Mouse (Mus musculus) cerebellum, postnatal 10 days (tissue): Measurements from ENCODE around the gene Abcc3.
A peak's percentile ranks its signal among the peaks of the same experiment; 100 is the strongest.

Experiments
- DNase-seq, 2 experiments: peaks; one replicate each; pipeline ENCODE4 v3.0.0; 2021; ENCODE audit warnings: mixed read lengths in 2 of 2

Gene Abcc3

DNA sequence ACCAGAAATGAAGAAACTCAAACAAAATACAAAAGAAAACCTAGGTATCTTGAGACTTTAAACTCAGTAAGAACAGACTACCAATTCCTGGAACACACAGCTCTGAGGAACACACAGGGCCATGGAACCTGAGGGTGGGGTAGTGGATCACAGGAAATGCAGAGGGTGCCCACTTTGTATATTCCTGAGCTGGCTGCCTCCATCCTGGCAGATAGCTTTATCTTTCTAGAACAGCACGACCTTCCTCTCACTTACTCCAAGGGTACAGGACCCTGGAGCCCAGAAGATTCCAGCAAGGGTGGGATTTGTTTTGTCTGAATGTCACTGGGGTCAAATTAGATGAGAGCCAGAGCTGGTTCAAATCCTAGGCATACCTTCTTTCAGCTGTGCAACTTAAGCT lies 42.5 kb downstream of the Abcc3 start:
- no peak for DNase-seq

DNA sequence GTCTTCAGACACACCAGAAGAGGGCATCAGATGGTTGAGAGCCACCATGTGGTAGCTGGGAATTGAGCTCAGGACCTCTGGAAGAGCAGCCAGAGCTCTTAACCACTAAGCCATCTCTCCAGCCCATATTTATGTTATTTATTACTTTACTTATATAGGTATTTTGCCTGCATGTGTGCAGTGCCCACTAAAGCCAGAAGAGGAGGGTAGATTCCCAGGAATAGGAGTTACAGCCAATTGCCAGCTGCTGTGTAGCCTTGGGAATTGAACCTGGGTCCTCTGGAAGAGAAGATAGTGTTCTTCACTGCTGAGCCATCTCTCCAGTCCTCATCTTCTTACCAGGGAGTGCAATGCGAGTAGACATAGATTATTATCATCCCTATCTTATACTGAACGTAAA lies 43.0 kb downstream of the Abcc3 start:
- DNase-seq: no peak

DNA sequence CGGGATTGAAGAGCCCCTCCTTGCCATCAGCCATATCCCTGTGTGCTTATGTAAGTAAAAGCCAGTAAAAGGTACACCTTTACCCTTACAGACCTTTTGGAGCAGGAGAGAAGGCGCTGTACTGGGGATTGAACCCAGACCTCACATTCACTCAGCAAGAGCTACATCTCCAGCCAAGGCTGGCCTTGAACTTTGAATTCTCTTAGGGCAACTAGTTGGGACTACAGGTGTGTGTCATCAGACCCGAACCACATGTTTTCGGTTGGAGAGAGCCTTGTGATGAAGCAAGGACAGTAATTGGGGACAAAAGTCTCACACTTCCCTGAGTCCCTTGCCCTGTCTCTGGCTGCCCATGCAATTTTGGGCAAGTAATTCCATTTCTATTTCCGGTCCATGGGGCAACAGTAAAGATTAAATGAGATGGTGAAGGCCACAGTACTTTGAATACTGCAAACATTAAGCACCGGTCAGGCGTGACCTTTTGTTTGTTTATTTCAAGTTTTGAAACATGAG lies 45.7 kb downstream of the Abcc3 start:
- no peak for DNase-seq

DNA sequence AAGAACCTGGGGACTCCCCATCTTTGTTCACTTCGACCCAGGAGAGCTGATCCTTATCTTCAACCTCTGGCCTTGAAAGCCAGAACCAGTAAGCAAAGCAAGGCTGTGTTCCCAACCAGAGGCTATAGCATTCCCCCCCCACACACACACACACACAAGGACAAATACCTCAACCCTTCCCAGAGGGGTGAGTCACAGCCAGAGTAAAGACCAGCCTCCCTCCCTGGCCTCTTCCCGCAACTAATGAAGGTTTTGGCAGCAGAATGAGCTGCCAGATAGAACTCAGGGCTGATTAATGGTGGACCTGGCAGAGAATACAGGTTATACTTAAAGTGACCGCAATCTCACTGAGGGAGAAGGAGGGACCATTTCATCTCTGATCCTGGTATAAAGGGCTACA lies 46.2 kb downstream of the Abcc3 start:
- DNase-seq: no peak

DNA sequence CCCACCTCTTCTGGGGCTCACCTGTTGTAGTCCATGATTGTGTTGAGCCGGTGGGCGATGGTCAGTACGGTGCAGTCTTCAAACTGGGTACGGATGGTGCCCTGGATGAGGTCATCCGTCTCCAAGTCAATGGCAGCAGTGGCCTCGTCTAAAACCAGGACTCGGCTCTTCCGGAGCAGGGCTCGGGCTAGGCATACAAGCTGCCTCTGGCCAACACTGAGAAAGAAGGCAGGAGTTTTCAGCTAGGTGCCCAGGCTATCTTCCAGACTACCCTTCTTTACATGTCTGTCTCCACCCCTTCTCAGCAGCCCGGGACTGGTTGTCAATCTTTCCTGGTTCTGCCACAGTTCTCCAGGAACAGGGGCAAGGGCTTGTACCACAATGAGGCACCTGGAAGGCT lies 46.9 kb downstream of the Abcc3 start:
- no peak for DNase-seq

DNA sequence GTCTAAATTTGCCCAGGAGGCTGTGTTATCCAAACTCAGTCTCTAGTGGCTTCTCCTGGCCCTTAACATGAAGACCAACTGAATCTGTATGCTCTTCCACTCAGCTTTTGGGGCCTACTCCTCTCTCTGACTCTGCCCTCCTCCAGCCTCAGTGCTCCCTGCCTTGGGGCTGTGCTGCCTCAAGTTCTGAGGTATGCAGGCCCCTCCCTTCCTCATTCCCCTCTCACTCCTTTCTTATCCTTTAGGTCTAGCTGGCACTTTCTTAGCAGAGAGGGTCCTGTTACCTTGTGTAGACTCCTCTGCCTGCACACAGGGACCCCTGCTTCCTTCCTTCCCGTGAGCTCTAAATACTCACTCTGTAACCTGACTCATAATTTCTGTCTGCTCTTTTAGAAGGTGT lies 48.3 kb downstream of the Abcc3 start:
- DNase-seq: no peak

DNA sequence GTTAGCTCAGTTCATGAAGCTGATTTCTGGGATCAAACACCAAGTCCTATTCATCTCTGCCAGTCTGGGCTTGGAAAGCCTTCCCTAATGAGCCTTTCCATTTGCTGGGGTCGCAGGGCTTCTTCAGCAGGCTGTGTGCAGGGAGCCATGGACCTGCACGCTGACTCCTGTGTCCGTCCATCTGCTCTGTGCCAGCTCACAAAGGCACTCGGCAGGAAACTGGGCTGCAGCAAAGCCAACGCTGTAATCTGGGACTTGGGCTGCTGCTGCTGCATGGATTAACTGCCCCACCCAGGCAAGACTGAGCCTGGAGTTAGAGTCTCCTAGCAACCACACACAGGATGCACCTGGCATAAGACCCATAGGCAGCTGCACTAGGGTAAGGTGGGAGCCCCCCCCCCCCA lies 48.8 kb downstream of the Abcc3 start:
- peak; percentile 58 to 73 for DNase-seq

DNA sequence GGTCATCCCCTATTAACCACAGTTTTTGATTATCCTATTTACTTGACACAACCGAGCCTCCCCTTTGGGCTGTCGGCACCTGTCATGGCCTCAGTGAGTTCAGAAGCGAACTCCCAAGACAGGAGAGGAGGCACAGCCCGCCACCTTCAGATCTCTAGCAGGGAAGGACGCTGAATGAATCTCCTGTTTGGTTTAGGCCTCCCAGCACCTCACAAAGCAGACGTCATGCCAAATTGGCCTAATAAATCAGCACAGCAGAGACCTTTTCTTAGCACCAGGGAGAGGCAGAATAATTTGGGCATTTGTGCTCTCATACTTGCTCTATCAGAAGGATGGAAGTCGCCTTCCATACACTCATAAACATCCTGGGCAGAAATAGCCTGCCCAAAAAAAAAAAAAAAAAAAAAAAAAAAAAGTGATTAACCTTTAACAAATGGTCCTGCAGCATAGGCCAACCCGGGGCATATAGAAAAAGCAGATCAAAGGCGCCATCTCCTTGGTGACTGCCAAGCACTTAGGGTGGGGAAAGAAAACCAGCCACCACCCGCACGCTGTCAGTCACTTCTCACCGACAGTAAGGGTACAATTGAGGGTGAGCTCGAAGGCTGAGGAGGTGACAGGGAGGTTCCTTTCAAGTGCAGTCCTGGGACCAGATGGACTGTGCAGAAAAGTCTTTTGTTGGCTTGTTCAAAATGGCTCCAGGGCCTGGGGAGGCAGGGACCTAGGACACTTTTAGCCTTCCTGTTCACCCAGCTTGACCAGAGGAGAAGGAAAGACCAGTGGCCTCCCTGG lies 50.5 kb downstream of the Abcc3 start:
- peak in 1 of 2 experiments; percentile 31 for DNase-seq

DNA sequence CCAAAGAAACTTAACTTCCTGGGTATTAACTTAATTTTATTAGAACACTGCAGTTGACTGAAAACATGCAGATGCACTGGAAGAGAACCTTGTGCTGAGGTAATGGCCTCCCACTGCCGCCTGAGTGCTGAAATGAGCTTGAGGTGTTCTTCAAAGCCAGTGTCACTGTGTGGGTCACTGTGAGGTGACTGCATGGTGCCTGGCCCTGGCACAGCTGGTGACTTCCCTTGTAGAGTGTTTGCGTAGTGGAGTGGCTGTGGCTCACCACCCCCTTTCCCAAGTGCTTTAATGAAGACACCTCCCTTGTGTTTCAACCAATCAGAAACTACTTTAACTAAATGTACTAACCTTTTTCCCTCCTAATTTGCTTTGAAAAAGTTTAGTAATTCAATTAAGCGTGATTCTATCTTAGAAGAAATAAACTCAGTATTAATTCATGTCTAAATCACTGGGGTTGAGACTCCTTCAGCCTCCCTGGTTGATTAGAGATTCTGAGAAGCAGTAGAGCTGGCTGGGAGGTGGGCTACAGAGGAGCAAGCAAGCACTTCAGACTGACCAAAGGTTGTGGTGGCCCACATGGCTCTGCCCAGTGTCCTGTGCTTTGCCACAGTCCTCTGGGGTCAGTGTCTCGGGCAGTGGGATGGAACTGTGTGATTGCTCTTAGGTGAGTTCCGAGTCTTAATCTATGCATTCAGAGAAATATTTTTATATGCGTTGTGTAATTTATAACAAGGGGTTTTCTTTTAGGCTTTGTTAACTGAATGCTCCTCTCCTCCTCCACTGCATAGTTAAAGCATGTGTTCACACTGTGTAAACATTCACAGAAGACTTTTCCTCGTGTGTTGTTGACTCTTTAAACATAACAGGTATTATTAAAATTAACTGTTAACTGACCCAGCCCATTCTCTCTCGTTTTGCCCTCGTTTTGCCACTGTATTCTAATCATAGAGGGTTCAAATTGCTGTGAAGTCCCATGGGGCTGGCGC lies 51.6 kb downstream of the Abcc3 start:
- no peak for DNase-seq

DNA sequence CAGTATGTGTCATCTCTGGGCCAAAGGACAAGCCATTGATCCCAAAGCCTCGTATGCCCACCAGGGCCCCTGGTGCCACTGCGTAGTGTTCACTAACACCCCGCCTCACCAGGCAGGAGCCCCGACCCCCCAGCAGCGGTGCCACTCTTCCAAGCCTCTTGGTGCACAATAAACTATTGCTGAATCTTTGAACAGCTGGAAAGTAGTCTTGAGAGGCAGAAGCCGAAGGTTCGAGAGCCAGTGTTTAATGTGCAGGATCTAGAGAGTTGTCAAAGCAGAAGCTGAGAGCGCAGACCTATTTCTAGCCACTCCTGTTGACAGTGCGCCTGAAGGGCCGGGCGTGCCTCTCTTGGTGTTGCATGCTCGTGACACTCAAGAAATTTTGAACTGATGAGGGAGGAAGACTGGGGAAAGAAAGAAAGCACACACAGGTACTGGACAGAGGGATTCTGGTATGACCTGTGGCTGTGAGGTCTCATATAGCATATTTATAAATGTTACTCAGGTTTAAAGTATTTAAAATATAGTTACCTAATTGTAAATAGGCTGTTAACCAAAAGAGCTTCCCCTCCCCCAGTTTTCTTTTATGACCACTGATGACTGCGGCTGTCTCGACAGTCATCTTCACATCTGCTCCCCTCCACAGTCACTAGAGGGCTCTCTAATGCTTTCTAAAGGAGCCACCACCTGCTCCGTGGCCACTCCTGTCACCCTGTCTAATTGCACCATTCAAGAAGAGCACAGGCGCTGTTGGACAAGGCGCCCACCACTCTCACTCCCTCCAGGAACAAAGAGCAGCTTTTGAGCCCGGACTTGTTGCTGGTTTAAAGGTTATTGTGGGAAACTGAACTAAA lies 52.8 kb downstream of the Abcc3 start:
- DNase-seq: peak; percentile 84

DNA sequence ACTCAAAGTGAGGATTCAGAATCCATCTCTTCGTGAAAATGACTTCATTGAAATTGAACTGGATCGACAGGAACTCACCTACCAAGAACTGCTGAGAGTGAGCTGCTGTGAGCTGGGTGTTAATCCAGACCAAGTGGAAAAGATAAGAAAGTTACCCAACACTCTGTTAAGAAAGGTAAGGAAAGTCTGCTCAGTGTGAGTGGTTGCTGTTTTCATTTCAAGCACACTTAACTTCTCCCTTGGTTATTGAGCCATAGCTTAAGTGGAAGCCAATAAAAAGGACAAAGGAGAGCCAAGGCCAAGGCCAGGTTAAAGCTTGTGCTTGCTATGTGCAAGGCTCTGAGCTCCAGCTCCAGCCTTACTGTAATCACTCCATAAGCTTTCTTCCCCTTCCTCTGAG lies 54.5 kb downstream of the Abcc3 start:
- DNase-seq: no peak

DNA sequence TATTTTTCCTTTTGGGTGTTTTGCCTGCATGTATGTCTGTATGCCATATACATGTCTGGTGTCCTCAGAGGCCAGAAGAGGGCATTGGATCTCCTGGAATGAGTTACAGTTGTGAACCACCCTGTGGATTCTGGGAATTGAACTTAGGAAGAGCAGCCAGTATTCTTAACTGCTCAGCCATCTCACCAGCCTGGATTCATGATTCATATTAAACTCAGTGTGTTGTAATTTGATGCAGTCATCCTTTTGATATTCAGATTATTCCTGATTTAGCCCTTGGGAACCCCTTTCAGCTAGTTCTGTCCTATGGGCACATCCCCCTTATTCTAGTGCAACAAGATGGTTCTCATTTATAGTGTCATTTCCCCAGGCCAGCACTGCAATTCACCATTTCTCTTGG lies 56.2 kb downstream of the Abcc3 start:
- DNase-seq: no peak

DNA sequence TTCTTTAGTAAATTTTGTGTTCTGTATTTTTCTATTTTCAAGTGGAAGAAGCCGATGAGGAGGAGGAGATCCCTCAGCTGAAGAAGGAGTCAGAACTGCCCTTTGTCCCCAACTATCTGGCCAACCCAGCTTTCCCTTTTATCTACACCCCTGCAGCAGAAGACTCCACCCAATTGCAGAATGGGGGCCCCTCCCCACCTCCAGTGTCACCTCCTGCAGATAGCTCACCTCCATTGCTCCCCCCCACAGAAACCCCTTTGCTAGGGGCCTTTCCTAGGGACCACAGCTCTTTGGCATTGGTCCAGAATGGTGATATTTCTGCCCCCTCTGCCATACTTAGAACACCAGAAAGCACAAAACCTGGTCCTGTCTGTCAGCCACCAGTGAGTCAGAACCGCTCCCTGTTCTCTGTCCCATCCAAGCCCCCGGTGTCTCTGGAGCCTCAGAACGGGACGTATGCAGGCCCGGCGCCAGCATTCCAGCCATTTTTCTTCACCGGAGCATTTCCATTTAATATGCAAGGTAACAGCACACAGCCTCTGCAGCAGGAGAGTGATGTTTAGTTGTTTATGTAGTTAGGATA lies 58.3 kb downstream of the Abcc3 start:
- DNase-seq: no peak

DNA sequence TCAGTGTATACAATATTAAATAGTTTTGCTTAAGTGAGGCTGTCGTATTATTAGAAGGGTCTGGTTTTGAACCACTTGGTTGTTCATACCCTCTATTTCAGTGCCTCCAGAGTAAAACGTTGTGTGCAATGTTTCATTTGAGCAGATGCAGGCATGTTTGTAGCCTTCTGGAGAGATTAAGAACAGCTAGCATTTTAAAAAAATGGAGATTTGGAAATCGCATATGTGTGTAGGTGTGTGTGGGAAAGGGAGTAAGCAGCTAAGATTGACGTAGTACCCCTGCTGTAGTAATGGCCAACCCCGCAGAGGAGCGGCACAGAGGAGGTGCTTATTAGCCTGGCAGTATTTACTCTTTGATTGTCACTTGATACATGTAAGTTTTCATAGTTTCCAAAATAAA lies 60.1 kb downstream of the Abcc3 start:
- no peak for DNase-seq

DNA sequence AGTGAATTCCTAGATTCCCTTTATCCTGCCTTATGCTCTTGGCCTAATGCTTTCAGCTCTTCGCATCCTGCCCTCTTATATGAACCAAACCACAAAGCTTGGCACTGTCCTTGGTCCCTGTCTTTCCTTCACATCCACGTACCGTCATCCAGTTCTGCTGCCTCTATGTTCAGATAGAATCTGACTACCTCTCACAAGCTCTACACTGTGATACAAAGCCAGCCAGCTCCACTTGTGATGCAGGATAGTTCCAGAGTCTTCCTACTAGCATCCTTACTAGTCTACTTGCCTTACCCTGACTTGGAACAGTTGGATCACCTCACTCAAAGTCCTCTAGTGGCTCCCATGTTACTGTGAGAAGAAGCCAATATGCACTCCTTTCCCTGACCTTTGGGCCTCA lies 62.6 kb downstream of the Abcc3 start:
- DNase-seq: no peak

DNA sequence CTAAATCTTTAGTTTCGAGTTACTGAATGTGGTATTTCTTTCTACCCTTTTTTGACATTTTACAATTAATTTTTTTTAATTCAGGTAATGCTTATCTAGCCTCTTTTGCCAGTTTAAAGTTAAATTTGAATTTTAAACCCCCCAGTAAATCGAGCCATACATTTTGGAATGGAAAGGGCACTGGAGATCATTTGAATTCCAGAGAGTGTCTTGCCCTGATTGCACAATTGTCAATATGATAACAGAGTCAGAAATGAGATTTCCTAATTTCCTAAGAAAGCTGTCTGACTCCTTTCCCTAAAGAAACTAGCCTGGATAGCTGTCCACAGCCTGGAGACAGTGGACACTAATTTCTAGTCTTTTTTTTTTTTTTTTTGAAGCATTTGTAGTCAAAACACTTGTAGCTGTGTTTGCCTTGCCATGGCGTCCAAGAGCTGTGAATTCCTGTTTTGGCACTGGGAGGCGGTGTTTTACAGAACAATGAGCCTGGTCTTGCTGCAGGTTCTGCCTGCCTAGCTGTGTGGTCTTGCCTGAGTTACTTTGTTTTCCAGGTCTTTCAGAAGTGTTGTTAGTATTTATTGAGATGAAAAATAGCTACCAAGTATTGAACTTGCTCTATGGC lies 63.4 kb downstream of the Abcc3 start:
- peak; percentile 76 to 78 for DNase-seq

DNA sequence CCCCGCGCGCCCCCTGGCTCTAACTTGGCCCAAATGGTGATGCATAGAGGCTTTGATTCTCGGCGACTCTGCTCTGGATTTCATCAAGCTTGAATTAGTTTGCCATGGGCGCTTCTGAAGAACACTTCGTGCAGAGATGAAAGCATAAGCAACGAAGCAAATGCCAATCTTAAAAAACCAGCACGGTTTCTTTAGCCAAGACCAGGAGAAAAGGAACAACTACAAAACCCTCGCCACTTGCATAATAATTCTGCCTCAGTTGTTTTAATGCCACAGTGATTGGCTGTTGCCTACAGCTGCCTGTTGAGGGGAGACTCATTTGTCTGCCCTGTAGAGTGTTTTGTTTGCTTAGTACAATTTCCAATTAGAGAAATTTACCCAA lies 64.2 kb downstream of the Abcc3 start:
- no peak for DNase-seq

DNA sequence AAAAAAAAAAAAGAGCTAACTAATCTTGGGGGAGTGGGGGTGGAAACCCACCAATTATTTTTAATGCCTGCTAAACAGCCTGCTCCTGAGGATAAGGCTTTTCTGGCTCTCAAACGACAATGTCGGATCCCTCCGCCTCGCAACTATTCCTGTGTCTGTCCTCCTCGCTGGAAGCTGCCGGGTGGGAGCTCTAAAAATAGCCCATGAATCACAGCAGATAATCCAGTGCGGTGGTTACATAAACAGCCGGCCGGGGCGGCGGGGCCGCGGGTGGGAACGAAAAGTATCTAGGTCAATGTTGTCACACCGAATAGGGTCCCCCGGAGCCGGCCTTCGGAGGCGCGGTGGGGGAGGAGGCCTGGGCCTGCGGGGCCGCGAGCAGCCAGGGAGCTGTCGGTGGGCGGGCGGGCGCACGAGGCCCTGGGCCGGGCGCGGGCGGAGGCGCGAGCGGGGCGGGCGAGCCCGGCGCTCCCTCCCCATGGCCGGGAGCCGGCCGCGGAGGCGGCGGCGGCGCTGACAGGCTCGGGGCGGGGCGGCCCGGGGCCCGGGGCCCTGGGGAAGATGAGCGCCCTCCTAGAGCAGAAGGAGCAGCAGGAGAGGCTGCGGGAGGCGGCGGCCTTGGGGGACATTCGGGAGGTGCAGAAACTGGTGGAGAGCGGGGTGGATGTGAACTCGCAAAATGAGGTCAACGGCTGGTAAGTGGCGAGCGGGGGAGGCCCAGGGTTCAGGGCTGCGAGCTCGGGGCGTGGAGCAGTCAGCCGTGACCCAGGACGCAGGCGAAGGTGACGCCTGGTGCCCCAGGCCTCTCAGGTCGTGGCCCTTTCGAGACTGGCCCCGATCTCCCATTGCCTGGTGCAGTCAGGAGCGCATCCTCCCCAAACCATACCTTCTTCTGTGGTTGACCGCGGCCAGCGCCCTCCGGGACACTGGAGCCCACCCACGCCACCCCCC lies 64.8 kb downstream of the Abcc3 start, which contains the start of gene Ankrd40:
Ankrd40 (plus strand) TSS at position 309 of the 951 bp plus-strand sequence.
- peak; percentile 97 for DNase-seq

DNA sequence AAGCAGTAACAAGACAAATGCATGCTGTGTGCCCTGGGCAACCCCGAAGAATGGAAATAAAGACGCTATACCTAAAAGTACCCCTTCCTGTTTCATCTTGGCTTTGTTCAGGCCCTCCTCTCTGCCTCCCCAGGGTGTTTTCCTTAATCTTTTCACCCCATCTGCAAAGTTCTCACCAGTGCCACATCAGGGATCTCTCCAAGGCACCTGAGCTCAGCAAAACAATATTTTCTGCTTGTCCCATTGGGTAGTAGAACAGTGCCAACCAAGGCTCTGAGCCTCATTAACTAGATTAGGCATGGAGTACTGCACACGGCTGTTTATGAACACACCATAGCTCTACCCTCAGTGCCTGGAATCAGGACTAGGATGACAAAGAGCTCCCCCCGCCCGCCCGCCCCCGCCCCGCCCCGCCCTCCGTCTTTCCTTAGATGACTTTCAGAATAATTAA lies 65.8 kb downstream of the Abcc3 start:
- peak; percentile 82 to 83 for DNase-seq

DNA sequence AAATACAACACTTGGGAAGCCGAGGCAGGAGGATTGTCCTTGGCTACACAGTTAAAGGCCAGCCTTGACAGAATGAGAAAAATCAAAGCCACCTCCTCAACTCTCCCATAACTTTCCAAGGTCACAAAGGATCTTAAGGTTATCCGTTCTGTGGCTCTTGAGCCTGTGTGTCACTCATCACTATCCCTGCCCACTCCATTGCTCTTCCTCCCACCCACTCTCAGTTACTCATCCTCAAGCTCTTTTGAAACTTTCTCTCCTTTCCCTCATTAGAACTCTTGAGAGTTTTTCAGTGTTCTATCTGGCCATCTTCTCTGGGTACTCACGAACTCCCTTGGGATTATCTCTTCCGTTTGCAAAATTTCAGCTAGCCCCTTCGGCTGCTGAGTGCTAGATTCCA lies 68.2 kb downstream of the Abcc3 start:
- DNase-seq: no peak
